Mouse (Mus musculus): ENCODE measurements at regions not wholly inside any gene's neighbourhood (a gene's known extent, or its start where the extent isn't known, plus 50 kb on each side); places are given as distances from the start of the nearest gene placed in this dataset.
A peak's percentile ranks its signal among the peaks of the same experiment; 100 is the strongest.

- Histone ChIP-seq H3K27me3 (replicated peaks) (no peaks in the 10 kb centered on the region), H3K4me3 (replicated peaks in 1 of 3; ENCODE audit: low read depth in 2 of 3, low read length in 2 of 3, poor library complexity in 1 of 3) (peak overlapping the region in 1 of 3 experiments; percentile 8), H3K9me3 (replicated peaks; ENCODE audit: low read length) (peaks cover 7% of the 10 kb centered on the region), H3K36me3 (replicated peaks in 1 of 2; ENCODE audit: control insufficient read depth in 1 of 2, insufficient read depth in 1 of 2, low read length in 1 of 2) (no peaks in the 10 kb centered on the region), H3K27ac (ENCODE audit: insufficient read depth, low read depth) (peak overlapping the region; percentile 58), H3K4me2 (ENCODE audit: insufficient read depth, low read depth, poor library complexity, severe bottlenecking) (peak overlapping the region; percentile 43), H3K4me1 (ENCODE audit: control insufficient read depth in 1 of 2, insufficient read depth in 2 of 2) (peaks cover 40 to 62% of the 10 kb centered on the region in 2 experiments), H3K79me2 (replicated peaks; ENCODE audit: control insufficient read depth, extremely low read depth, insufficient read depth, poor library complexity, severe bottlenecking) (no peaks in the 10 kb centered on the region), H3K9ac (ENCODE audit: insufficient read depth, low read depth) (peak overlapping the region; percentile 12; the same call in 1 of the 2 replicates)
- DNase-seq (ENCODE audit: extremely low read depth): peak; percentile 70
- dilution Hi-C loops (cut with MboI; ENCODE audit: extremely low pct_ligation_motif_present, extremely low pct_unique_long_range_greater_than_20kb, low sequenced_read_pairs): no loop called here
- TF ChIP-seq JUND (conservative IDR thresholded peaks at IDR 0.05; ENCODE audit: low read depth, low read length) (no peak), ZMIZ1 (IDR thresholded peaks at IDR 0.05; ENCODE audit: low read depth, low read length) (peak; percentile 45; the same call in 1 of the 2 replicates), BHLHE40 (IDR thresholded peaks at IDR 0.05; ENCODE audit: low read depth, low read length) (peak; percentile 63), NRF1 (IDR thresholded peaks at IDR 0.05; ENCODE audit: low read depth, low read length) (0 out of 2 replicates have a peak, but pooled peaks have one; percentile 7), CHD1 (IDR thresholded peaks at IDR 0.05; ENCODE audit: low read depth, low read length) (peak; percentile 92; the same call in 1 of the 2 replicates), KAT2A (IDR thresholded peaks at IDR 0.05; ENCODE audit: insufficient replicate concordance, low read length) (0 out of 2 replicates have a peak, but pooled peaks have one; percentile 21), TCF12 (IDR thresholded peaks at IDR 0.05; ENCODE audit: low read depth, low read length) (peak; percentile 78), ETS1 (conservative IDR thresholded peaks at IDR 0.05; ENCODE audit: low read depth, low read length) (peak; percentile 55), CHD2 (IDR thresholded peaks at IDR 0.05; ENCODE audit: low read length) (peak; percentile 67), SIN3A (IDR thresholded peaks at IDR 0.05; ENCODE audit: low read length) (peak; percentile 62; the same call in 1 of the 2 replicates), ELF1 (IDR thresholded peaks at IDR 0.05; ENCODE audit: low read depth, low read length) (0 out of 2 replicates have a peak, but pooled peaks have one; percentile 40), MAZ (IDR thresholded peaks at IDR 0.05; ENCODE audit: low read depth, low read length) (peak; percentile 44; the same call in 1 of the 2 replicates), PAX5 (IDR thresholded peaks at IDR 0.05; ENCODE audit: low read length) (no peak), SMC3 (IDR thresholded peaks at IDR 0.05; ENCODE audit: low read depth, low read length) (peak; percentile 4; the same call in 1 of the 2 replicates), RCOR1 (conservative IDR thresholded peaks at IDR 0.05; ENCODE audit: low read depth, low read length) (peak; percentile 27; the same call in 1 of the 2 replicates), UBTF (IDR thresholded peaks at IDR 0.05; ENCODE audit: low read depth, low read length) (no peak), TBP (conservative IDR thresholded peaks at IDR 0.05; ENCODE audit: low read depth, low read length) (no peak), EP300 (IDR thresholded peaks at IDR 0.05; ENCODE audit: low read length) (peak; percentile 53; the same call in 1 of the 2 replicates), RAD21 (IDR thresholded peaks at IDR 0.05; ENCODE audit: low read depth, low read length) (no peak), MYC (IDR thresholded peaks at IDR 0.05; ENCODE audit: low read depth, low read length) (peak; percentile 61; the same call in 1 of the 2 replicates), MAX (IDR thresholded peaks at IDR 0.05; ENCODE audit: low read length) (peak; percentile 73), POLR2A (IDR thresholded peaks at IDR 0.05; ENCODE audit: low read depth, low read length) (0 out of 2 replicates have a peak, but pooled peaks have one; percentile 5), MEF2A (IDR thresholded peaks at IDR 0.05; ENCODE audit: borderline replicate concordance, low read depth, low read length) (peak; percentile 94), MXI1 (IDR thresholded peaks at IDR 0.05; ENCODE audit: low read depth, low read length) (peak; percentile 74; the same call in 1 of the 2 replicates), NELFE (IDR thresholded peaks at IDR 0.05; ENCODE audit: low read depth, low read length) (peak; percentile 55; the same call in 1 of the 2 replicates), IRF4 (IDR thresholded peaks at IDR 0.05; ENCODE audit: low read depth, low read length) (no peak)
- in situ Hi-C loops (cut with MboI; ENCODE audit: low pct_ligation_motif_present, low pct_unique_long_range_greater_than_20kb, low sequenced_read_pairs): loop anchor here (5.0 kb wide), 2 partner anchors 54 to 86 kb away; no protein-coding TSS in a partner anchor
Measured at GRCm38 (mm10) chr17:31746198-31747111, 68.8 kb downstream of the Cryaa start.
